Mouse (Mus musculus) heart, embryonic 10.5 days (tissue): Measurements from ENCODE around the gene Ptger3. TPM values are rescaled to one million over a fixed set of nuclear protein-coding genes. Genes with fewer than 3 reads are reported as not detected.

Source experiments
- DNase-seq: peaks from one replicate; pipeline ENCODE4 v3.0.0-alpha.2; 2017; ENCODE audit warnings: low spot score
- H3K27ac ChIP-seq: fragments of 300-500 bp; sonication (generic); 2 replicates; pipeline ENCODE4 v1.5.1; 2016; ENCODE audit warnings: mild to moderate bottlenecking
- H3K27me3 ChIP-seq: fragments of 300-500 bp; sonication (generic); 2 replicates; pipeline ENCODE4 v1.6.1; 2016; ENCODE audit warnings: mild to moderate bottlenecking; ENCODE audit not compliant: poor library complexity, insufficient read depth, severe bottlenecking
- H3K36me3 ChIP-seq: fragments of 300-500 bp; sonication (generic); 2 replicates; pipeline ENCODE4 v1.6.1; 2016; ENCODE audit warnings: mild to moderate bottlenecking, moderate library complexity
- H3K4me1 ChIP-seq: fragments of 300-500 bp; sonication (generic); 2 replicates; pipeline ENCODE4 v1.6.1; 2016; ENCODE audit warnings: mild to moderate bottlenecking
- H3K4me3 ChIP-seq: fragments of 300-500 bp; sonication (generic); 2 replicates; pipeline ENCODE4 v1.5.1; 2016; ENCODE audit warnings: mild to moderate bottlenecking, moderate library complexity
- H3K9me3 ChIP-seq: fragments of 300-500 bp; sonication (generic); 2 replicates; pipeline ENCODE4 v1.6.1; 2016; ENCODE audit warnings: mild to moderate bottlenecking, moderate library complexity
- WGBS: fragments of 180-500 bp; shearing (Covaris S2); methylation state at CpG from one replicate; pipeline ENCODE4 v1.1.7; 2016; 5-methylcytosine and 5-hydroxymethylcytosine counted together
- polyA plus RNA-seq: library from polyadenylated mRNA; unstranded; fragments of >200 nt; fragmentation: Nextera tagmentation; extraction: Ambion mirVana; gene quantifications from 2 replicates; pipeline ENCODE4 v1.2.1, GENCODE M21; 2016

Ptger3 gene
- polyA plus RNA-seq: 1.0 and 4.7 TPM in 2 replicates

DNA sequence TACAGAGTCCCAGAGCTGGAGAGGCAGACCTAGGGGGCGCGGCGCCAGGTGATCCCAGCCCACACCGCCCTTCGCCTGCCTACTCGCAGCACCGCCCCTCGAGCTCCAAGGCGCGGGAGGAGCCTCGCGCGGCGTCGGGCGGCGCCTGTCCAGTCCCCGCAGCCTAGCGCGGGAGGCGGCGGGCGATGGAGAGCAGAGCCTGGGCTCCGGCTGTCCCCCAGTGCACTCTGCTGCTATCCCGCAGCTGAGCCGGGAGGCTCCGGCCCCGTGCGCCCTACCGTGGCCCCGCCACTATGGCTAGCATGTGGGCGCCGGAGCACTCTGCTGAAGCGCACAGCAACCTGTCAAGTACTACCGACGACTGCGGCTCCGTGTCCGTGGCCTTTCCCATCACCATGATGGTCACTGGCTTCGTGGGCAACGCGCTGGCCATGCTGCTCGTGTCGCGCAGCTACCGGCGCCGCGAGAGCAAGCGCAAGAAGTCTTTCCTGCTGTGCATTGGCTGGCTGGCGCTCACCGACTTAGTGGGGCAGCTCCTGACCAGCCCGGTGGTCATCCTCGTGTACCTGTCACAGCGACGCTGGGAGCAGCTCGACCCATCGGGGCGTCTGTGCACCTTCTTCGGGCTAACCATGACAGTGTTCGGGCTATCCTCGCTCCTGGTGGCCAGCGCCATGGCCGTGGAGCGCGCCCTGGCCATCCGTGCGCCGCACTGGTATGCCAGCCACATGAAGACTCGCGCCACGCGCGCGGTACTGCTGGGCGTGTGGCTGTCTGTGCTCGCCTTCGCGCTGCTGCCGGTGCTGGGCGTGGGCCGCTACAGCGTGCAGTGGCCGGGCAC is at the start of gene Ptger3:
Ptger3 (plus strand) TSS at position 168 of the 841 bp plus-strand sequence.
- peak within 1 kb of the TSS; percentile 2; the same call in 1 of the 2 replicates for H3K27ac ChIP-seq
- peaks cover 44% of the 10 kb centered on the region for H3K27me3 ChIP-seq
- H3K9me3 ChIP-seq: no peaks in the 10 kb centered on the region
- 2% methylated on average over 84 of the region's 84 CpGs for WGBS
- no peak for DNase-seq
- peak within 1 kb of the TSS; percentile 65 for H3K4me3 ChIP-seq
- no peaks in the 10 kb centered on the region for H3K36me3 ChIP-seq
- peaks cover 15% of the 10 kb centered on the region for H3K4me1 ChIP-seq

DNA sequence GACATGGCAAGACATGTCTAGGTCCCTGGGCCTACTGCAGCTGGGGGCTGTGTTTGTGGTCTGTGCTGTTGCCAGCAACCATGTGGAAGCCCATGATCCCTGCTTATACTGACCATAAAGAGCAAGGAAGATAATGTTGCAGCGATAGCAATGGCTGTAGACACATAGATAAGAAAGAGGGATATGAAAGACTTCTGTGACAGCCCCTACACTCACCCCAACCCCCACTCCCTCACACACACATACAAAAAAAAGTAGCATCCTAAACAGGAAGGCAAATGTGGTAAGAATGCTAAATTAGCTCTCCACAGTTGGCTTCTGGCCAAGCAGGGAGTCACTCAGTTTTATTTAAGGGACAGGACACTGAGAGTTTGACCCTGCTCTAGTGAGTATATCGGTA is 48.7 kb upstream of the Ptger3 start:
- no peak overlapping the region for H3K4me3 ChIP-seq
- no peaks in the 10 kb centered on the region for H3K9me3 ChIP-seq
- no peak overlapping the region for H3K27ac ChIP-seq
- 40% methylated on average over 2 of the region's 2 CpGs for WGBS
- no peak for DNase-seq
- peaks cover 12% of the 10 kb centered on the region for H3K4me1 ChIP-seq
- H3K27me3 ChIP-seq: 0 out of 2 replicates have a peak, but pooled peaks cover 7% of the 10 kb centered on the region
- H3K36me3 ChIP-seq: no peaks in the 10 kb centered on the region

DNA sequence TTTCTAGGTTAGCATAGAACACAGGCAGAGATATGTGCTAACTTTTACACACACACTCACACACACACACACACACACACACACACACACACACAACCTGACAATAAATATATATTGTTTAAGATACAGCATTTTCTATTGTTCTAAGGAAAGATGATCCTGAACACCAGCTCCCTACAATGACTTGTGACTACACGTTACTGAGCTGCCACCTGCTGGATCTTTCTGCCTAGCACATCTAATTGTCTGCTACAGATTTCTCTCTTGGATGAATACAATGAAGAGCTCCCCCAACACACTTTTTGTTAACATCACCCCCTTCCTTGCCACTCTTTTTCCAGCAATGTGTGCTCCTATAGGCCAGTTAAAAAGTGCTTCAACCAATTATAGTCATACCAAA is 46.3 kb upstream of the Ptger3 start:
- no peaks in the 10 kb centered on the region for H3K36me3 ChIP-seq
- H3K4me3 ChIP-seq: no peak overlapping the region
- H3K9me3 ChIP-seq: no peaks in the 10 kb centered on the region
- peaks cover 25% of the 10 kb centered on the region for H3K27me3 ChIP-seq
- H3K4me1 ChIP-seq: peaks cover 12% of the 10 kb centered on the region
- WGBS: 0% methylated on average over 1 of the region's 1 CpGs
- no peak for DNase-seq
- H3K27ac ChIP-seq: no peak overlapping the region

DNA sequence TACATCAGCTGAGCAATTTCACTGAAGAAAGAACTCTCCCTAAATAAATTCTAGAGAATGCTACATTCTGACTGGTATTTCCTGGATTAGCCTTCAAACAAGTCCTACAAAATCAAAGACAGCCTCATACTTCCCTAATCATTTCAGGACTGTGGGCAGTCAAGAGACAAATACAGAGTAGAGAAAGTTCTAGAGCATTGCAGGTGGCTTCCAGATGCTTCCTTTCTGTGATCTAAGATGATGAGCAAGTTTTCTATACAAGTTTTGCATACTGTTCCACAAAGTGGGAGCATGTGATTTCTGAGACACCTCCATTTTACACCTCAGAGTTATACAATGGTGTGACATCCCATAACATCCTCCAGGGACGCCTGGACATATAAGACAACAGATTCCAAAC is 42.9 kb upstream of the Ptger3 start:
- Histone ChIP-seq H3K27ac (no peak overlapping the region), H3K4me3 (no peak overlapping the region), H3K36me3 (no peaks in the 10 kb centered on the region), H3K4me1 (no peaks in the 10 kb centered on the region), H3K27me3 (peaks cover 32% of the 10 kb centered on the region), H3K9me3 (no peaks in the 10 kb centered on the region)
- DNase-seq: no peak
- WGBS: 33% methylated on average over 1 of the region's 1 CpGs

DNA sequence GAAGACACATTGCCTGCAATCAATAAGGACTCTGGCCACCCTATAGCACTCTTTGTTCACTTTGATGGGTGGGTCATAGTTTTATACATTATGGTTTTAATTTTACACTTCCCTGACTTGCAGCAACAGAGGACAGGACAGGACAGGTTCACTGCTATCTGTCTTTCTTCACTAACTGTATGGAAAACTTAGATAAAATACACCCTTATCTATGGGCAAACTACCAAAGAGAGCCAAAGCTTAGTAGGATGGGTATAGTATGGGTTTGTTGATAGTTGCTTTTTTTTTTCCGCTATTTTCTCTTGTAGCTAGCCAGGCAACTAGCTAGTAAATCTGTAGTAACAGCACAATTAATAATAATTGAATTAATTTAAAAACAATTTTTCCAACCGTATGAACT is 35.1 kb upstream of the Ptger3 start:
- H3K4me1 ChIP-seq: peaks cover 3% of the 10 kb centered on the region; the same call in 1 of the 2 replicates
- H3K27me3 ChIP-seq: peaks cover 46% of the 10 kb centered on the region
- no peaks in the 10 kb centered on the region for H3K9me3 ChIP-seq
- DNase-seq: no peak
- peaks cover 3% of the 10 kb centered on the region; the same call in 1 of the 2 replicates for H3K36me3 ChIP-seq
- no peak overlapping the region for H3K4me3 ChIP-seq
- WGBS: 78% methylated on average over 2 of the region's 2 CpGs
- no peak overlapping the region for H3K27ac ChIP-seq

DNA sequence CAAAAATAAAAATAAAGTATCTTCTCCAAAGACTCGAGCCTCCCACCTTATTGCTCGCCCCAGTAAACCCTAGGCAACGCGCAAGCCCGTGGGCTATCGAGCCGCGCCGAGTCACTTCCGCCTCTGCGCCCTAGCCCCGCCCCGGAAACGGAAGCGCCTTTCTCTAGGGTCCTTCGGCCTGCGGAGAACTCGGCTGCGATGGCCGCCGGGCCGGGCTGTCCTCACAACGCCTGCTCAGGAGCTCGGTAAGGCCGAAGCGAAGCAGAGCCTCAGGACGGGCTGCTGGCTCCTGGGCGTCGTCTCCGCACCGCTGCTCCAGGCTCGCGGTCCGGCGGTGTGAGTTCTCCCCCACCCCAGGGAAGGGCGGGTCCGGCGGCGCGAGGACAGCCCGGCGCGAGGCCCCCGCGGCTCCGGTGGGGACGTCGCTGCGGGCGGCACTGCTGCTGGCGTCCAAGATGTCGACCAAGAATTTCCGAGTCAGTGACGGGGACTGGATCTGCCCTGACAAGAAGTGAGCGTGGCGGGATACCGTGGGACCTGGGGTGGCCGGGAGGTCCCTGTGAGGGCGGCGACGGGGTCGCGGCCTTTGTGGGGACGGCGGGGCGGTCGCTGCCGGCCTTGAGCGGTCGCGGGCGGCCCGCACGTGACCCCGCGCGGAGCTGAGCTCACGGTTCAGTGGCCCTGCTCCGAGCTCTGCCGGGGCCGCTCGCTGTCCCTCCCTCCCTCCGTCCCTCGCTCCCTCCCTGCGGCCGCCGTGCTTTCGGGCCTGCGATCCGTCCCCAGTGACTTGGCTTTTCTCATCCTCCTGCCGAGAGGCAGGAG is 32.5 kb upstream of the Ptger3 start, which contains the start of gene Zranb2:
Zranb2 (plus strand) TSS at position 197 of the 822 bp plus-strand sequence.
- peak; percentile 95 for DNase-seq
- H3K4me3 ChIP-seq: peak within 1 kb of the TSS; percentile 86
- under 1% methylated on average over 90 of the region's 91 CpGs for WGBS
- no peaks in the 10 kb centered on the region for H3K9me3 ChIP-seq
- H3K27ac ChIP-seq: peak within 1 kb of the TSS; percentile 96
- H3K4me1 ChIP-seq: peaks cover 3% of the 10 kb centered on the region; the same call in 1 of the 2 replicates
- peaks cover 23% of the 10 kb centered on the region for H3K36me3 ChIP-seq
- peaks cover 36% of the 10 kb centered on the region for H3K27me3 ChIP-seq

DNA sequence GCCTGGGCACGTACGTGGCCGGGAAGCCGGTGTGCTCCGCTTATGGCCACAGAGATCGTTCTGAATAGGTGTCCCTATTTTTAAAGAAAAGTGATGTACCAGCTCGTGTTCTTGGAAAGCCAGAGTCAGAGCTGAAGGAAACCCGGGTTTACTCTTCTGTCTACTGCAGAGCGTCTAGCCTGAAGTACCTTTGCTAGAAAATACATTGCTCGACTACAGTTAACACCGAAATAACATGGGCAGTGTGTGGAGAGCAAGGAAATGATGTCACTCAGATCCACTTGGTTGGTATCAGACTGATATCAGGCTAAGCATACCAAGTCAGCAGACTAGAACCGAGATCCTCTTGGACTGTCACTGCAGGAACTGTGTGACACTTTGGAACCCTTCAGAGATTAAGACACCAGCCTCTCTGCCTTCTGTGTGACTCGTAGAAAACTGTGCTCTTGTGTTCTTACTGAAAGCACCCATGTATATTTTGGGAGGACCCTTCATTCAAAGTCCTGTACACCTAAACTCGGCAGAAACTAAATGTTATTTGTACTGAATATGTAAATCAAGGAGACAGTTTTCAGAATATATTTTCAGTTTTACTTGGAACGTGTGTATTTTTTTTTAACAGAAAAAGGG is 31.8 kb upstream of the Ptger3 start:
- WGBS: 4% methylated on average over 15 of the region's 15 CpGs
- peaks cover 3% of the 10 kb centered on the region; the same call in 1 of the 2 replicates for H3K4me1 ChIP-seq
- H3K9me3 ChIP-seq: no peaks in the 10 kb centered on the region
- peak overlapping the region; percentile 96 for H3K27ac ChIP-seq
- peaks cover 30% of the 10 kb centered on the region for H3K36me3 ChIP-seq
- peaks cover 28% of the 10 kb centered on the region for H3K27me3 ChIP-seq
- no peak for DNase-seq
- H3K4me3 ChIP-seq: peak overlapping the region; percentile 86

DNA sequence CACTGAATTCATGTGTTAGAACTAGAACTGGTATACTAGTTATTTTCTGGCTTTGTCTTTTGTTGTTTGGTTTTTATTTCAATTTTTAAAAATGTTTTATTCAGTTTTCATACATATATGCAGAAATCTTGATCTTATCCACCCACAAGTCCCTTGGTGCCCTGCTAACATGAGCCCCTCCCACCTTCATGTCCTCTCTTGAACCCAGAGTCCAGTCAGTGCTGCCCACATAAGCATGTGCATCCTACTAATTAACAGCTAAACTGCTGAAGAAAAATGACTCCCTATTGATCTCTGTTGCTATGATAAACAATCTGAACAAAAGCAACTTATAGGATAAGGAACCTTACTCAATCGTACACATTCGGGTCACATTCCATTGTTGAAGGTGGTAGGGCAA is 17.4 kb upstream of the Ptger3 start:
- Histone ChIP-seq H3K9me3 (no peaks in the 10 kb centered on the region), H3K4me3 (no peak overlapping the region), H3K36me3 (peaks cover 55% of the 10 kb centered on the region), H3K4me1 (no peaks in the 10 kb centered on the region), H3K27me3 (no peaks in the 10 kb centered on the region), H3K27ac (no peak overlapping the region)
- no peak for DNase-seq
- 93% methylated on average over 2 of the region's 2 CpGs for WGBS

DNA sequence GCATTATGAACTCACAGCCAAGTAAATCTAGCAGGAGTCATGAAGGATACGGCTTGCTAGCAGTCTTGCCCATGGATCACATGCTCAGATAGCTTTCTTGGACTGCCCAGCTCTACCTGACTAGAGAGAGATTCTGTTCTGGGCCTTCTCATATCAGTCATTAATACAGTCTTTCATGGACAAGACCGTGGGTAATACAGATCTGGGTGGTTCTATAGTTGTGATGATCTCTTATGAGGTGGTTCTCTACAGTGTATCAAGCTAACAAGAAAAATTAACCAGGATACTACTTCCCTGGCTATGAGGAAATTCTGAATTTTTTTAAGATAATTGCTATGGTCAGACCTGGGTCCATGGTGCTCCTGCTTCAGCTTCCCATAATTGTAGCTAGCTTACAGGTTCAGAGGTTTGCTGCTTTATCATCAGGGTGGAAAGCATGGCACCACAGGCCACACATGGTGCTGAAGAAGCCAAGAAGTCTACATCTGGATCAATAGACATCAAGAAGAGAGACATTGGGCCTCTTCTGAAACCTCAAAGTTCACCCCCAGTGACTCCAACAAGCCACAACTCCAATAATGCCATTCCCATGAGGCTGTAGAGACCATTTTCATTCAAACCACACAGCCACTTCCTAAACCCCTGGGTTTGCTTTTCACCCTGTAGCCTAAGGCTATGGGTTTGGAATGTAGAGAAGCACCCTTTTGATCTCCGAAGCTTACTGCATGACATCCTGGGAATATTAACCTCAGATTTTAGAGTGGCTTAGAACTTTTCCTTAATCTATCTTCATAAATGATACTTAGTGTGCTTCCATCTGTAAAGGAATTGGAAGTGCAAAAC is 16.7 kb upstream of the Ptger3 start:
- 95% methylated on average over 3 of the region's 3 CpGs for WGBS
- Histone ChIP-seq H3K36me3 (peaks cover 48% of the 10 kb centered on the region), H3K4me3 (no peak overlapping the region), H3K4me1 (no peaks in the 10 kb centered on the region), H3K9me3 (no peaks in the 10 kb centered on the region), H3K27ac (no peak overlapping the region), H3K27me3 (no peaks in the 10 kb centered on the region)
- DNase-seq: no peak

DNA sequence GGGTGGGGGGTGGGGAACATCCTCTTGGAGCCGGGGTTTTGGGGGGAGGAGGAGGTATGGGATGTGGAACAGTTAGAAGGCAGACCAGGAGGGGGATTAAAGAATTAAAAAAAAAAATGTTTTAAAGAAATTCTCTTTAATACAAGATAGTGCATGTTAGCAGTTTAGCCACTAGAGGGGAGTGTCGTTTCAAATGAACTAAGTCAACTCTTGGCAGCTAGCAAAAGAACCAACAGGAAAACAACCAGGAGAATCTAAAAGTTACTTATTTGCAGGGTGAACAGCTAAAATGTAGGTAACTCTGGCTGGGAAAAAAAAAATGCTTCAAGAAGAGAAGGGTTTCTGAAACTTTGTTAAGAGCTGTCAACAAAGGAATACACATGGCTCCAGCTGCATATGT is 1.5 kb upstream of the Ptger3 start:
- 5% methylated on average over 2 of the region's 2 CpGs for WGBS
- Histone ChIP-seq H3K27me3 (peaks cover 44% of the 10 kb centered on the region), H3K27ac (no peak overlapping the region)

DNA sequence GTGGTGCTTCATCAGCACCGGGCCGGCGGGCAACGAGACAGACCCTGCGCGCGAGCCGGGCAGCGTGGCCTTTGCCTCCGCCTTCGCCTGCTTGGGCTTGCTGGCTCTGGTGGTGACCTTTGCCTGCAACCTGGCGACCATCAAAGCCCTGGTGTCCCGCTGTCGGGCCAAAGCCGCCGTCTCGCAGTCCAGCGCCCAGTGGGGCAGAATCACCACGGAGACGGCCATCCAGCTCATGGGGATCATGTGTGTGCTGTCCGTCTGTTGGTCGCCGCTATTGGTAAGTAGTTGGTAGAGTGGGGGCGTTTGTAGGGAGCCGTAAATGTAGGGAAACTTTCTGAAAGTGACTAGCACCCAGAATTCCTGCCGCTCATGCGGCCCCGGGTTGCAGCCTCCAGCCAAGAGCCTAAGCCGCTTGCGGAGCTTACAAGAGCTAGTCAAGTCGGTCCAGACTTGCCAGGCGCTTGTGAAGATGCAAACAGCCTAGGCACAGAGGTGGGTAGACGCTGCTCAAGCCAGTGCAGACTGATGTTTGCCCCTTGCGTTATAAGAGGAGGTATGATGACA is 957 bp downstream of the Ptger3 start:
- peak overlapping the region; percentile 65 for H3K4me3 ChIP-seq
- peaks cover 44% of the 10 kb centered on the region for H3K27me3 ChIP-seq
- DNase-seq: no peak
- no peaks in the 10 kb centered on the region for H3K9me3 ChIP-seq
- H3K36me3 ChIP-seq: no peaks in the 10 kb centered on the region
- peak overlapping the region; percentile 2; the same call in 1 of the 2 replicates for H3K27ac ChIP-seq
- peaks cover 15% of the 10 kb centered on the region for H3K4me1 ChIP-seq
- 4% methylated on average over 34 of the region's 34 CpGs for WGBS

More for the DNA sequence above, 1.5 kb upstream of the Ptger3 start:
- Histone ChIP-seq H3K9me3 (no peaks in the 10 kb centered on the region), H3K4me1 (peaks cover 15% of the 10 kb centered on the region), H3K4me3 (no peak overlapping the region), H3K36me3 (no peaks in the 10 kb centered on the region)
- no peak for DNase-seq

DNA sequence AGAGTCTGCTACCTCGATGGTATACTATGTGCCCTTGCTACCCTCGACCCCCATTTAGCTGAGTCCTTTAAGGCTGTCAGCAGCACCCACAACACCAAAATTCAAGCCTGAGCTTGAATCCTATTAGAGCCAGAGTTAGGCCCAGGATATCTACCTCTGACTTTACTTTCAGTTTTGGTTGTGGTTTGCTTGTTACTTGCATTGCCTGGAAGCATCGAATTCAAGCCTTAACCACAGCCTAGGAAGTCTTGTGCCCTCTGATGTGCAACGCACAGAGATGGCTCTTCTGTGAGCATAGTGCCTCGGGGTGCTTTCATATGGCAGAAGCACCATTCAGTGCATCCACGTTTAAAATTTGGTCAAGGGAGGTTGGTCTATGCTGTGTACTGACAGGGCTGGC is 5.3 kb downstream of the Ptger3 start:
- Histone ChIP-seq H3K27ac (no peak overlapping the region), H3K9me3 (no peaks in the 10 kb centered on the region), H3K4me1 (peaks cover 10% of the 10 kb centered on the region), H3K36me3 (no peaks in the 10 kb centered on the region), H3K27me3 (peaks cover 30% of the 10 kb centered on the region), H3K4me3 (no peak overlapping the region)
- WGBS: 72% methylated on average over 6 of the region's 6 CpGs
- DNase-seq: no peak
